Mouse (Mus musculus): ENCODE measurements around the gene Scgb2b11.
"Not testable (repeated sequence)": the region's sequence is repeated elsewhere in the genome, so short reads cannot be mapped to it uniquely, and the experiment has no call there.

The Scgb2b11 gene

GRCm38 (mm10) chr7:32211045-32211444 is at the start of gene Scgb2b11:
Scgb2b11 (minus strand) TSS chr7:32211145.
- DNase-seq (ENCODE audit: low read depth), result not testable (repeated sequence)

GRCm38 (mm10) chr7:32222540-32222939 is 11.6 kb upstream of the Scgb2b11 start, which contains the start of gene Scgb1b11:
Scgb1b11 (plus strand) TSS chr7:32222840.
- DNase-seq (ENCODE audit: low read depth), result not testable (repeated sequence)

Measured in 416B (cell line).